Comparison of ENCODE assay signal across 8 mouse cellular contexts in the genomic region with DNA sequence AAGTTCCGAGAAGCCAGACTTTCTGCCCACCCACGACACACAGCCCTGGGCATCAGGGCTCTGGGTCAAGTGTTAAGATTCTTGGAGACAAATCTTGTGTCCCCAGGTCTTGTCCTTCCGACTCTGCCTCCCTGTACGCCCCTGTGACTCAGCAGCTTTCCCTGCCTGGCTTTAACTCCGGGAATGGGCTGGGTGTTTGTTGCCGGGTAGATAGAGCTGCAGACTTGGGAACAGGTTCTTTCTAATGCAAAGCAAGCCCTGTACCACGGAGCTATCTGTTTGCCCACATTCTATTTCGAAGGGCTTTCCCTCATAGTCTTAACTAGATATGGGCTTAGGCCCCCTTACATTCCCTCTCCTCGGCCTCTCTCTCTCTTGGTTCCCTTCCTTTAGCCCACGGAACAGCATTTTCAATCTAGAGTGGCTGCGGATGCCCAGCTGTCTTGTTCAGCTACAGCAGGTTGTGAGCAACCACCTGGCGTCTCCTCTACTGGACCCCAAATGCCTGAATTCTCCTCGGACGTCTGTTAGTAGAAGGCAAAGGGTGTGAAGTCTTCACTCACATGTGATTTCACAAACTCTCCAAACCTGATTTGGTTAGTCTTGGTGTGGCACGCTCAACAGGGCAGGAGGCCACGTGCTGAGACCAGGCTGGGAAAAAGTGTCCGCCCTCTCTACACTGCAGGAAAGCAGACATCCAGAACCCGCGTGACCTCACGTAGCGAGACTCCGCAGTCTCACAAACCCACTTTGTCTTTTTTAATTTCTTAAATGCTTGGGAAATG. TPM values are rescaled to one million over a fixed set of nuclear protein-coding genes. Genes with fewer than 3 reads are reported as not detected.
DNase-seq lines count a peak whose midpoint lies in the region; ATAC-seq and TF ChIP-seq lines count a peak whose summit lies in the region.

No protein-coding gene starts in this region.

- intact Hi-C loops in heart, postnatal 25 days (cut with DNase I) = no loop called here

- DNase-seq in testis, postnatal 14 days (ENCODE audit: low spot score) = no peak
- peak; percentile 56 for DNase-seq in heart, postnatal 25 days (ENCODE audit: low spot score)
- DNase-seq in liver = peak; percentile 78
- DNase-seq in T-cell, adult 2 months (ENCODE audit: low spot score) = no peak
- DNase-seq in gastrocnemius, postnatal 25 days = no peak

- no peak for ATAC-seq in embryonic facial prominence, embryonic 12.5 days (ENCODE audit: insufficient number of reproducible peaks, insufficient read depth, low FRiP score, low TSS enrichment)
- ATAC-seq in monocyte, adult 5-6 weeks (replicated peaks; ENCODE audit: insufficient number of reproducible peaks, low FRiP score, low TSS enrichment, poor library complexity, severe bottlenecking) = peak; percentile 37

- no peak for TF ChIP-seq POLR2A in testis, adult 2 months (IDR thresholded peaks at IDR 0.05; ENCODE audit: control insufficient read depth, low read depth, low read length)

- peaks cover 21% of the 10 kb centered on the region for H3K4me1 ChIP-seq in testis, adult 2 months (ENCODE audit: control insufficient read depth, insufficient read depth, low read length)
- H3K4me1 ChIP-seq in embryonic facial prominence, embryonic 12.5 days = peaks cover 36% of the 10 kb centered on the region

- no peaks in the 10 kb centered on the region for H3K9me3 ChIP-seq in embryonic facial prominence, embryonic 12.5 days

- H3K27ac ChIP-seq in testis, adult 2 months (ENCODE audit: control insufficient read depth, insufficient read depth, low read depth, low read length) = peak overlapping the region; percentile 89
- H3K27ac ChIP-seq in embryonic facial prominence, embryonic 12.5 days = peak overlapping the region; percentile 90

- peak overlapping the region; percentile 96 for H3K9ac ChIP-seq in embryonic facial prominence, embryonic 12.5 days

- peak overlapping the region; percentile 96 for H3K4me2 ChIP-seq in embryonic facial prominence, embryonic 12.5 days (replicated peaks)

- no peaks in the 10 kb centered on the region for H3K36me3 ChIP-seq in testis, adult 2 months (ENCODE audit: control insufficient read depth, insufficient read depth, low read length)
- H3K36me3 ChIP-seq in embryonic facial prominence, embryonic 12.5 days = no peaks in the 10 kb centered on the region

- H3K4me3 ChIP-seq in testis, adult 2 months (ENCODE audit: control insufficient read depth, low read depth, low read length) = peak overlapping the region; percentile 95
- H3K4me3 ChIP-seq in embryonic facial prominence, embryonic 12.5 days = peak overlapping the region; percentile 92

- no peaks in the 10 kb centered on the region; the same call in 1 of the 2 replicates for H3K27me3 ChIP-seq in testis, adult 2 months (ENCODE audit: control insufficient read depth, insufficient read depth, low read length)
- no peaks in the 10 kb centered on the region for H3K27me3 ChIP-seq in embryonic facial prominence, embryonic 12.5 days

- WGBS in embryonic facial prominence, embryonic 12.5 days = 14% methylated on average over 22 of the region's 22 CpGs

- no peak for TF ChIP-seq CTCF in testis, adult 2 months (IDR thresholded peaks at IDR 0.05; ENCODE audit: control insufficient read depth, insufficient read depth, insufficient replicate concordance, low read depth, low read length)

RNA-seq across cellular contexts. Expression of a gene that starts 0.8 kb away (rescaled TPM):
- 13.5 and 16.7 TPM in 2 replicates for polyA plus RNA-seq in testis, adult 2 months (2012; rRNA removed)
- 218 and 222 TPM in 2 replicates for polyA plus RNA-seq in embryonic facial prominence, embryonic 12.5 days (2016; fragmentation: Nextera tagmentation; extraction: Ambion mirVana)
- total RNA-seq in heart, postnatal 25 days (2021) = 1,000 to 10,000 TPM; 1,015 to 1,076 TPM
- total RNA-seq in monocyte, adult 5-6 weeks (2017) = 58.8 to 66.7 TPM (median 64.5 TPM) in 3 replicates
- 1,000 to 10,000 TPM; 1,373 to 1,455 TPM for total RNA-seq in gastrocnemius, postnatal 25 days (2021)

RNA-seq across cellular contexts. Expression of a gene that starts 36.4 kb away (rescaled TPM):
- 66.5 and 70.2 TPM in 2 replicates for polyA plus RNA-seq in testis, adult 2 months (2012; rRNA removed)
- polyA plus RNA-seq in embryonic facial prominence, embryonic 12.5 days (2016; fragmentation: Nextera tagmentation; extraction: Ambion mirVana) = 184 and 193 TPM in 2 replicates
- 10 to 100 TPM; 72.8 to 79.0 TPM for total RNA-seq in heart, postnatal 25 days (2021)
- total RNA-seq in monocyte, adult 5-6 weeks (2017) = 65.4 to 88.6 TPM (median 68.4 TPM) in 3 replicates
- total RNA-seq in gastrocnemius, postnatal 25 days (2021) = 10 to 100 TPM; 42.4 to 47.6 TPM

Comparison
In these comparisons a context has a peak if more than half of its experiments do, and no peak if none do; other contexts are left out.
1. DNase-seq: peak in heart, postnatal 25 days (single experiment) and liver (single experiment); none in testis, postnatal 14 days (single experiment), T-cell, adult 2 months (single experiment) and gastrocnemius, postnatal 25 days (single experiment).
2. RNA of a gene that starts 0.8 kb away (total RNA-seq): 1,373 to 1,455 TPM in gastrocnemius, postnatal 25 days and 1,015 to 1,076 TPM in heart, postnatal 25 days; 58.8 to 66.7 TPM in monocyte, adult 5-6 weeks; every median in the first group is over 10 times any median in the second.